Comparison of ENCODE assay signal across 13 mouse cellular contexts in genomic region chr2:125735333-125736024, GRCm38 (mm10). TPM values are rescaled to one million over a fixed set of nuclear protein-coding genes. Genes with fewer than 3 reads are reported as not detected.
A peak's percentile ranks its signal among the peaks of the same experiment; 100 is the strongest.
DNase-seq lines count a peak whose midpoint lies in the region; ATAC-seq lines count a peak whose summit lies in the region.
"Had no signal": no experiment of that assay in that cellular context is flagged by ENCODE, and none has a peak within 500 bp of the region (broad histone marks: within the 10 kb centered on the region; RNA-seq: fewer than 3 reads in every experiment).

No protein-coding gene starts in this region.

- peak; percentile 80 for ATAC-seq in frontal cortex, adult (ENCODE audit: low TSS enrichment)
- ATAC-seq: forebrain, embryonic 15.5 days; intestine, embryonic 16.5 days had no signal

- no peak for DNase-seq in frontal cortex, postnatal 36 days (ENCODE audit: low spot score in 2 of 2)
- peak; percentile 54 for DNase-seq in CD4-positive, CD25-positive, alpha-beta regulatory T cell, adult 2 months (ENCODE audit: low read depth, low spot score)
- DNase-seq in brain, adult 2 months (ENCODE audit: low read depth, low spot score): peak; percentile 65
- peak; percentile 15 for DNase-seq in naive thymus-derived CD4-positive, alpha-beta T cell, adult 2 months (ENCODE audit: low read depth)
- DNase-seq in spleen, adult 12 weeks (ENCODE audit: low spot score): no peak
- no peak for DNase-seq in adrenal gland, postnatal 14 days
- no peak for DNase-seq in MN1 (ENCODE audit: low spot score)
- DNase-seq: cerebellum, adult 2 months; heart, postnatal 10 days; lung, postnatal 4 days had no signal

RNA-seq across cellular contexts. Expression of gene Shc4, which starts 11.5 kb away (rescaled TPM):
- total RNA-seq in adrenal gland, postnatal 14 days (2021): 3.0 and 3.9 TPM in 2 replicates

RNA-seq across cellular contexts. Expression of gene Secisbp2l, which starts 47.2 kb away (rescaled TPM):
- total RNA-seq in adrenal gland, postnatal 14 days (2021): 52.9 and 56.7 TPM in 2 replicates

Comparison
In these comparisons a context has a peak if more than half of its experiments do, and no peak if none do; other contexts are left out.
1. DNase-seq: peak in CD4-positive, CD25-positive, alpha-beta regulatory T cell, adult 2 months (single experiment), brain, adult 2 months (single experiment) and naive thymus-derived CD4-positive, alpha-beta T cell, adult 2 months (single experiment); none in frontal cortex, postnatal 36 days (0 of 2), spleen, adult 12 weeks (single experiment), adrenal gland, postnatal 14 days (single experiment) and MN1 (single experiment).